Mouse (Mus musculus): ENCODE measurements at regions not wholly inside any gene's neighbourhood (a gene's known extent, or its start where the extent isn't known, plus 50 kb on each side); places are given as distances from the start of the nearest gene placed in this dataset.

DNA sequence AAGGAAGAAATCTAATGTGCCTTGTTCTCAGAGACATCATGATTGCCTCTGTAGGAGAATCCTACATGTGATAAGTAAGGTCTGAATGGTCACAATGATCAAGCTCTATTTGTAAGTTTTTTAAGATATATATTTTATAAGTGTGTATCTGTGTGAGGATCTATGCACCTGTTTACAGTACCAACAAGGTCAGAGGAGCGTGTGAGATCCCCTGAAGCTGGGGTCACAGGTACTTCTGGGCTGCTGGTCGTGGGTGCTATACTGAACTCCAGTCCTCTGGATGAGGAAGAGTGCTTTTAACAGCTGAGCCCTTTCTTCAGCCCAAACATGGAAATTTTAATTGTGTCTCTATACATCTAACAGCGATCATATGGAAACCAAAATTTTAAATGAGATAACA is 181.1 kb upstream of the Topaz1 start:
- no peak for DNase-seq (ENCODE audit: low read depth, low spot score)

GRCm38 (mm10) chr9:122568691-122569441 is 178.3 kb upstream of the Topaz1 start:
- DNase-seq (ENCODE audit: low read depth, low spot score) = peak; percentile 18

DNA sequence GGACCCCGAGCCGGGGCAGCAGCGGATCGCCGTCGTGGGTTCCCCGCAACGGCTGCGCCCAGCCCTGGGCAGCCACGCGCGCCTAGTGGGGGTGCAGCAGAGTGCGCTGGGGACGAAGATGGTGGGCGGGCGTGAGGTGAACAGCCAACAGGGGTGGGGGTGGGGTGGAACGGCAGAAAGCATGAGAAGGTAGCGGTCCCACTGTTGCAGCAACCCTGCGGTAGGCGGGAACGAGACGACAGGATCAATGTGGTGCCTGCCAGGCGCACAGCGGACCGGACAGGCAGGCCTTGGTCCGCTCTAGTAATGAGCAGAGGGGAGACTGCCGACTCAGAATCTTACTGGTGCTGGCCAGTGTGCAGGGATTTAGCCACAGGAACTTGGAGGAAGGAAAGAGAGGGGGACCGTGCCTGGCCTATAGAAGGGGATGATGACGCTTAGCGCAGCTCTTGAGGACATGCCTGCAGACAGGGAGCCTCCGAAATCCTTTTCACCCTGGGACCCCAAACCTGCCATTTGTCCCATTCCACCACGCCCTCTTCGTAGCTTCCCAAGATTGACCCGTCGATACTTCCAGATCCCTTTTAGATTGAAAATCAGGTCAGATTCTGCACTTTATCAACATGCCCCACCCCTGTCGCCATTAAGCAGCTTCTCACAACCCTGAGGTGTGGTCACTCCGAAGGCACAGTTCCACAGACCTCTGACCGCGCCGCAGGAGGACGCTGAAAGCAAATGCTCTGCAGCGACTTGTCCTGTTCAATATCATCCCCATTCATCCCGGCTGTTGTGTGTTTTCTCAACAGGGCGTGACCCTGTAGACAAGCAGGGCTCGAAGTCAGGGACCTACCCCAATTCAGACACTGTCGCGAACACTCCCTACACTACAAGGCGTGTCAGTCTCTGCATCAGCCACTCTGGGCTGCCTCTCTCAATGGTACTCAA is 177.4 kb upstream of the Topaz1 start:
- DNase-seq (ENCODE audit: low read depth, low spot score) = peak; percentile 48

DNA sequence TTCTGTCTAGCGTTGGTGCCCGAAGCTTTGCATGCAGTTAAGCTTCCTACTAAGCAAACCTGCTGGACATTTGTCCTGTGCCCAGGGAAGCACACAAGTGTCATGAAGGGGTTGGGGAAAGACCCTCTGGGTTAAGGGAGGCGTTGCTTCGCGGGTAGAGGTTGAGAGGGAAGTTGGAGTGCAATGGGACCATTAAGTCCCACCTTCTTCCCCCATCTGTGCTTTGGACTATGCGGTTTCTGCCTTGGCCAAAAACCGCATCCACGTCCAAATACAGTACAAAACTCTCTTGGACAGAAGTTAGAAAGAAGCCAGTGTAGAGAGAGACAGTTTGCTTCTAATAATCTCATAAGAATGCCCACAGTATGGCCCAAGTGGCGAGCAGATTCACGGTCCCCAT is 176.1 kb upstream of the Topaz1 start:
- no peak for DNase-seq (ENCODE audit: low read depth, low spot score)

GRCm38 (mm10) chr9:122571402-122572059 is 175.6 kb upstream of the Topaz1 start:
- DNase-seq (ENCODE audit: low read depth, low spot score) = peak; percentile 78

DNA sequence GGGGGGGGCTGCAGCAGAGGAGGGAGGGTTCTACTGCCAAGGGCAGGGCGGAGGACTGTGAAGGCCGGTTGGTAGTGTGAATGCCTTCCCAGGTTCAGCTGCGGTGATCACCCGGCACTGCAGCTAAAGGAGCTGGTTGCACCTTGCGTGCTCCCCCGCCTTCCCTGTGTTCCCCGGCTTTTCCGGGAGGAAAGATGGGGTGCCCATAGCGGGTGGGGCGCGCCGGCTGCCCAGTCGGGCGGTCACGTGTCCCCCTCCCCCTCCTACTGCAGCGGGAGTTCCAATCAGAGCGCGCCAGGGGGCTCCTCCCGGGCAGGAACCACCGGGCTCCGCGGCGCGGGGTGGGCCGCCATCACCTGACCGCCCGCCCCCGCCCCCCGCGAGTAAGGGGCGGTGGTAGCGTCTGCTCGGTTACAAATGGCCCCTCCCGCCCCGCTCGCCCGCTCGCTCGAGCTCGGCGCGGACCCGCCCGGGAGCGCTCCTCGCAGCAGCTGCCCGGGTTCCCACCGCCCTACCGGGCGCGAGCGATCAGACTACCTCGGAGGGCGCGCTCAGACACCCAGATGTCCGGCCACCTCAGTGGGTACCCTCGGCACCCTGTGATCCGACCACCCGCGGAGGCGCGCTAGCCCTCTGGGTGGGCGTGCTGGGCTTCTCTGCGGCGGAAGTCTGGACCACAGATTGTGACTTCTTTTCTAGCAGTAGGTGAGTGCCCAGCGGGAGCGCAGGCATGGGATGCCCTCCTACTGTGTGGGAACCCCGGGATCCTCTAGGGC is 174.9 kb upstream of the Topaz1 start:
- DNase-seq (ENCODE audit: low read depth, low spot score) = peak; percentile 78

GRCm38 (mm10) chr9:122572836-122573267 is 174.3 kb upstream of the Topaz1 start:
- DNase-seq (ENCODE audit: low read depth, low spot score) = no peak

GRCm38 (mm10) chr9:122585228-122585627 is 161.9 kb upstream of the Topaz1 start:
- no peak for DNase-seq (ENCODE audit: low read depth, low spot score)

GRCm38 (mm10) chr9:122586421-122586820 is 160.7 kb upstream of the Topaz1 start:
- DNase-seq (ENCODE audit: low read depth, low spot score) = no peak

GRCm38 (mm10) chr9:122586986-122587385 is 160.2 kb upstream of the Topaz1 start:
- no peak for DNase-seq (ENCODE audit: low read depth, low spot score)

DNA sequence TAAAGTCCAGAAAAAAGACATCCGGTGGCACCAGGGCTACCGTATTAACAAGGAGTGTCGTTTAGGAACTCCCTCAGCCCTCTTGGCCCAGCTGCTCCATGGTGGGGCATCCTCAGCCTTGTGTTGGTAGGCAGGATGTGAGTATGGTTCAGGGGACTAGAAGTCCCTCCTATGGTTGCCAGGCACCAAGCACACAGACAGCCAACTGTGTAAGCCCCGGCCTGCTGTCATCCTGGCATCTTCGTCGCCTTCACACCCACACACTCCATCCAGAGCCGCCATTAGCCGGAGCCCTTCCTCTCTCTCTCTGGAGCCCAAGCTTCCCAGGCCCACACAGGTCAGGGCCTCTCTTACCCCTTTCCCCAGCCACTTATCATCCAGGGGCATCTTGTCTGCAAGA is 158.9 kb upstream of the Topaz1 start:
- no peak for DNase-seq (ENCODE audit: low read depth, low spot score)

DNA sequence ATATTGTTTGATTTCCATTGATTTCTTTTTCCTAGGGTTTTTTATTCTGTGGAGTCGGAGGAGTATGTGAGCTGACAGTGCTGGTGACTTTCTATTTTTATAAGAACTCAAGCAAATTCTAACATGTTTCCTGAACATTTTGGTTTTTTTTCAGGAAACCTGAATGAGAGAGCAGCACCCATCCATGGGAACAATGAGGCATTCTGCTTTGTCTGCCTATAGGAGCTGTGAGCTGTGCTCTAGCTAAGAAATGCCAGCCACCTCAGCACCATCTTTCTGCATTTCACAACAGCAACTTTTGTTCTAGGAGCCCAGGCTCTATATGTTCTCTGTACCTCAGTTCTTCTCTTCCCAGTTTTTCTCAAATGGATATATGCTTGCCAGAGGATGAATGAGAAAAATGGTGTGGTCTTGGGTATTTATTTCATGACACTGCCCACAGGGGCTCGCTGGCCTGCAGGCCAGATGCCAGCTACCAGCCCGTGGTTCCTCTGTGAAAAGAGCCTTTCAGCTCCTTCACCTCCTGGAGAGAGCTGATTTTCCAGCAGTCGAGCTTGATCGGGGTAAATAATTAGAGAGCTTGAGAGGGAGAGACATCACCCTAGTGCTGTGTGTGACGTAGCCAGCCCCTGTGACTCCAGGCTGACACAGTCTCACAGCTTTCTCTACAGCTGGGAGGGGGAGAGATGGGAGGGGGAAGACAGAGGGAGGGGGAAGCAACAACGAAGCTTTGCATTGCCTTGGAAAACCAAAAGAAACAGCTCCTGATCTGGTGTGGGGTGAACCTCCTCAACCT is 154.1 kb upstream of the Topaz1 start:
- no peak for DNase-seq (ENCODE audit: low read depth, low spot score)

DNA sequence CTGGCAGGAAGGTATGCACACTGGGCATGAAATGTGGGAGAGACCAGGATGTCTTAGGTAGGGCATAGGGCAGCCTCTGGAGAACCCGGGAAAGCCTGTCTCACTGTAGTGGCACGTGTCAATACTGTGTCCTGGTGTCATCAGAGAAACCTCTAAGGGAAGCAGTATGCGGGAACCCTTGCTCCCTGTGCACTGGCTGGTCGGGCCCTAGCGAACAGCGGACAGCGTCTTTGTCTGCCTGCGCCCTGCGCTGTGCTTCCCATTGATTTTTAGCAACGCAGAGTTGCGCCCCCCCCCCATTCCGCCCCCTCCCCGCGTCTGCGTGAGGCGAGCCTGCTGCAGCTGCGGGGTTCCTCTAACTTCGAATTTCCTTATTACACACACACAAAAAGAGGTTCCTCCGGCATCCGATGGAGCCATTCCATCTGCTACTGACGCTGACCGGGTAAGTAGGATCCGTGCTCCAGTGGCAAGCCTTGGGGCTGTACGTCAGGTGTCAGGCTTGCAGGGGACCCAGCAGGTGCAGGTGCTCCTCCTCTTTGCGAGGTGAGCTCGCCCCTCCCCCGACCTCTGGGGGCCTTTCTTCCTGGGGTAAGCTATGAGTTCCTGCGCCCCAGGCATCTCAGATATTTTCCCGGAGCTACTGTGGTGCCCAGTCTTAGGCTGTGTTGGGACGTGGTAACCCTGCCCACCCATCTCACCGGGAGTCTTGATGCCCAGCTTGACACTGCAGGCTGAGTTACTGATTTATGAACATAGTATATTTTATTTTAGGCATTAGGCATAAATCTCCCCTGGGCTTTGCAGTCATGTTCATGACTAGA is 151.8 kb upstream of the Topaz1 start:
- DNase-seq (ENCODE audit: low read depth, low spot score) = no peak

DNA sequence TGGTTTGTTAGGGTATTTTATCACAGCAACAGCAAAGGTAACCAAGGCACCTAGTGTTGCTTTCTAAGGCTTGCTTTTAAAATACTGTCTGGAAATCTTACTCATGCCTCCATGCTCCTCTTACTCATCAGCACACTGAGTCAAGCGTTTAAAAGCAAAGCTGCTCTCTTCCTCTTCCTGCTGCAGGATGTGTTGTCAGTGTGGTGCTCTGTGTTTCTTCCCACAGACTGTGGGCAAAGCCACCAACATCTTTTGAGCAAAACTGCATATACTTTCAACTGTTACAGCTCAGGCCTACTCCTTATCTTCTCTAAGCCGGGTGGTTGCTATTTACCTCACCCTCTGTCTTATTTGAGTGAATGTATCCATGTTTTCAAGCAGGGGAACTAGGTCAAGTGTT is 144.0 kb upstream of the Topaz1 start:
- DNase-seq (ENCODE audit: low read depth, low spot score) = no peak

DNA sequence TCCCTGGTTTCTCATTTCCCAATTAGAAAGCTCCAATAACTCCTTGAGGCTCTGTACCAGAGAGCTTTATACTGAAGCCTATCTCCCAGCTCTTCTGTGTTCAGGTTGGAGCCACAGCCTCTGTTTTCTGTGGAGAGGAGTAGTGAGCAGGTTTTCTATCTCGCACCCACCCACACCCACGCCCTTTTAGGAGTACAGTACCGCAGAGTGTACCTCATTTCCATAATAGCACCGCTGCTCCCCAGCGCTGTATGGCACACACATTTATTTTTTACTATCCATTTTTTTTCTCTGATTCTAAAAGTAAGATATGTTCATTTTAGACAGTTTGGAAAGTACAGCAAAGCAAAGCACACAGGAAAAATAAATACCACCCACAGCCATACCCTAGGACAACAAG is 137.5 kb upstream of the Topaz1 start:
- no peak for DNase-seq (ENCODE audit: low read depth, low spot score)

DNA sequence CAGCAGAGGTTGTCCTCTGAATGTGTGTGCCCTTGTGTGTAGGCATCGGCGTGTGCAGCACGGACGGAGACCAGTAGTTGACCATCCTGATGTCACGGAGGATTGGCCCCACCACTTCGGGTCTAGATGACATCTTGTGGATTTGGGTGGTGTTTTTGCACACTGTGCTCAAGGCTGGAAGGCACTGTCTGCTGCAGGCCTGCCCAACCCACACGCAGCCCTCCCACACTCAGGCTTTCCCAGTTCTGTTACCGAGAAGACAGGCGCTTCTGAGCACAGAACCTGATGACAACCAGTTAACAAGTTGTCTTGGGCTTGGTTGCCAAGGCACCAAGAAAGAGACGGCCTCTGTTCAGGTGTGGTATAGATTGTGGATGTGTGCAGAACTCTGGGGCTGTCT is 136.2 kb upstream of the Topaz1 start:
- DNase-seq (ENCODE audit: low read depth, low spot score) = no peak

GRCm38 (mm10) chr9:122614579-122615252 is 132.4 kb upstream of the Topaz1 start:
- peak; percentile 5 for DNase-seq (ENCODE audit: low read depth, low spot score)

- peak; percentile 32 for DNase-seq (ENCODE audit: low read depth, low spot score)
These were observed 131.8 kb upstream of the Topaz1 start for GRCm38 (mm10) chr9:122615351-122615750.

GRCm38 (mm10) chr9:122617793-122618192 is 129.4 kb upstream of the Topaz1 start:
- DNase-seq (ENCODE audit: low read depth, low spot score) = no peak
